Mouse (Mus musculus) liver, embryonic 11.5 days (tissue): ENCODE measurements around the gene Clic3. TPM values are rescaled to one million over a fixed set of nuclear protein-coding genes. Genes with fewer than 3 reads are reported as not detected.
A peak's percentile ranks its signal among the peaks of the same experiment; 100 is the strongest.

Experiments
- ATAC-seq: fragments of 200-750 bp; cut with Nextera tagmentation; replicated peaks from 2 replicates; pipeline ENCODE4 v1.8.0; 2017; ENCODE audit warnings: moderate number of reproducible peaks, mild to moderate bottlenecking, moderate TSS enrichment, moderate library complexity; ENCODE audit not compliant: low FRiP score
- DNase-seq: peaks from one replicate; pipeline ENCODE4 v3.0.0-alpha.2; 2017; ENCODE audit warnings: low spot score
- H3K27ac ChIP-seq: fragments of 300-500 bp; sonication (generic); 2 replicates; pipeline ENCODE4 v1.5.1; 2014; ENCODE audit warnings: mild to moderate bottlenecking, low read depth, low read length, control low read depth
- H3K27me3 ChIP-seq: fragments of 300-500 bp; sonication (generic); replicated peaks from 2 replicates; pipeline ENCODE4 v1.6.1; 2014; ENCODE audit warnings: low read length, mixed read lengths; ENCODE audit not compliant: control insufficient read depth, insufficient read depth
- H3K36me3 ChIP-seq: fragments of 300-500 bp; sonication (generic); 2 replicates; pipeline ENCODE4 v1.6.1; 2014; ENCODE audit warnings: mild to moderate bottlenecking, low read length, moderate library complexity, mixed read lengths; ENCODE audit not compliant: control insufficient read depth, insufficient read depth
- H3K4me1 ChIP-seq: fragments of 300-500 bp; sonication (generic); replicated peaks from 2 replicates; pipeline ENCODE4 v1.6.1; 2014; ENCODE audit warnings: low read length, mixed read lengths; ENCODE audit not compliant: control insufficient read depth, insufficient read depth
- H3K4me2 ChIP-seq: fragments of 300-500 bp; sonication (generic); 2 replicates; pipeline ENCODE4 v1.6.1; 2014; ENCODE audit warnings: mild to moderate bottlenecking, control low read depth, moderate library complexity
- H3K4me3 ChIP-seq: fragments of 300-500 bp; sonication (generic); 2 replicates; pipeline ENCODE4 v1.5.1; 2014; ENCODE audit warnings: low read depth, low read length, control low read depth
- H3K9ac ChIP-seq: fragments of 300-500 bp; sonication (generic); 2 replicates; pipeline ENCODE4 v1.6.1; 2014; ENCODE audit warnings: low read depth, low read length, control low read depth
- H3K9me3 ChIP-seq: fragments of 300-500 bp; sonication (generic); 2 replicates; pipeline ENCODE4 v1.6.1; 2016; ENCODE audit warnings: low read length, inconsistent platforms, mixed read lengths; ENCODE audit not compliant: control insufficient read depth
- WGBS: fragments of 180-500 bp; shearing (Covaris S2); extraction: QIAGEN DNeasy Blood & Tissue Kit; methylation state at CpG from one replicate; pipeline ENCODE4 v1.1.7; 2014; 5-methylcytosine and 5-hydroxymethylcytosine counted together
- polyA plus RNA-seq: library from polyadenylated mRNA; unstranded; fragments of >200 nt; fragmentation: Nextera tagmentation; extraction: Ambion mirVana; gene quantifications from 2 replicates; pipeline ENCODE4 v1.2.1, GENCODE M21; 2014

Clic3 gene
- polyA plus RNA-seq, 1 experiment from 2014 or later, result not detected

DNA sequence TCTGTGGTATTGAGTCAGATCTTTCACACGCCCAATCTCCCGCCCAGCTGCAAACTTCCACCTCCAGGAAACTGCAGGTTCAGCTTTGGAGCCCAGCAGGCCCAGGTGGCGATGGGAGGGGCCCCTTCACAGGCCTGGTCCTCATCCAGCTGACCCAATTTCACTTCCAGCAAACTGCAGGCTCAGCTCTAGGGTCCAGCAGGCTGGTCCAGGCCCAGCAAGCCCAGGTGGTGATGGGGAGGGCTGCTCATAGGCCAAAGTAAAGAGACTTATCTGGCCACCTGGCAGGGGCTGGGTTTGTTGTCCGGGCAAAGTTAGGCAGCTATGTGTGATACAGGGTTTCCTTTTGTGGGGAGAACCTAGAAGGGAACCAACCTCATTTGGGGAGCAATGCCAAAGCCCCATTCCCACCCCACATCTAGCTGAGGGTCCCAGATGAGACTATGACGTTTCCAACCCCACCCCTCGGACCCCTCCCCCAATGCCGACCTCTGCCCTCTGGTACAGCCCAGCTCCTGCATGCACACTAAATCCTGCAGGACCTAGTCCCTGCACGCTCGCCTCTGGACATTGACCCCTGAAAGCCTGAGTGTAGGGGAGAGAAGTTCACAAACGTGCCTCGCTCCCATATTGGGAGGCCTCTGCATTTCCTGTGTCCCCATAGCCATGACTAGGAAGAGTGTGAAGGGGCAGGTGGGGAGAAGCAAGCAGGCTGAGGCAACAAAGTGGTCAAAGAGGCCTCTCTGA lies 28.4 kb downstream of the Clic3 start:
- Histone ChIP-seq H3K36me3 (no peaks in the 10 kb centered on the region), H3K4me3 (no peak overlapping the region), H3K4me1 (0 out of 2 replicates have a peak, but pooled peaks cover 3% of the 10 kb centered on the region), H3K4me2 (no peak overlapping the region; the same call in 1 of the 2 replicates), H3K27me3 (no peaks in the 10 kb centered on the region; the same call in 1 of the 2 replicates), H3K9me3 (no peaks in the 10 kb centered on the region), H3K27ac (peak overlapping the region; percentile 56), H3K9ac (no peak overlapping the region)
- ATAC-seq (peak; percentile 63), DNase-seq (no peak)
- 58% methylated on average over 11 of the region's 11 CpGs for WGBS

DNA sequence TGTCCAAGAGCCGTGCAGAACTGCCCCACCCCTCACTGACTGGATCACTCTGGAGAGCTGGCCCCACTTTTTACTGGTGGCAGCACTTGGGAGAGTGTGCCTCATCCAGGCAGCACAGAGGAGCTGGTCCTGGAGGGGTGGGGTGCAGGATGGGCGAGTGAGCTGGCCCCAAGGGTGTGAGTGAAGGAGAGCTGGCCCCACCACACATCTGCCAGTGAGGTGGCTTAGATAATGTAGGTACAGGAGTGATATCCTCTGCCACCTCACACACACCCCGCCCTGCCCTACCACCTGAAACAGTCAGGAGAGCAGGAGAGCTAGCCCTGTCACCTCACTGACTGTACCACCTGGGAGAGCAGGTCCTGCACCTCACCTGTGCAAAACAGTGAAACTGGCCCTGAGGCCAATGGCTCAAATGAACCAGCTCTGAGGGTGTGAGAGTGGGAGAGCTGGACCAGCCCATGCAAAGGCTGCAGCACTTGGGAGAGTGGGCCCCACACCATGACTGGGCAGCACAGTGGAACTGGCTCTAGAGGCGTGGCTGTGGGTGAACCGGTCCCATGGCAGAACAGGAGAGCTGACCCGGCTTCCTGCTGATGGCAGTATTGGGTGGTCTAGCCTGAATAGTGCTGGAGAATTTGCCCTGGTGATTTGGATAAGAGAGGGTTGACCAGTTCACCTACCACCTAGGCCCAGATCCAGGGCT lies 31.5 kb downstream of the Clic3 start:
- Histone ChIP-seq H3K27me3 (no peaks in the 10 kb centered on the region), H3K36me3 (no peaks in the 10 kb centered on the region), H3K9me3 (no peaks in the 10 kb centered on the region), H3K4me1 (0 out of 2 replicates have a peak, but pooled peaks cover 3% of the 10 kb centered on the region), H3K4me3 (no peak overlapping the region), H3K4me2 (no peak overlapping the region), H3K27ac (no peak overlapping the region), H3K9ac (no peak overlapping the region)
- 59% methylated on average over 6 of the region's 6 CpGs for WGBS
- DNase-seq, result no peak
- no peak for ATAC-seq

DNA sequence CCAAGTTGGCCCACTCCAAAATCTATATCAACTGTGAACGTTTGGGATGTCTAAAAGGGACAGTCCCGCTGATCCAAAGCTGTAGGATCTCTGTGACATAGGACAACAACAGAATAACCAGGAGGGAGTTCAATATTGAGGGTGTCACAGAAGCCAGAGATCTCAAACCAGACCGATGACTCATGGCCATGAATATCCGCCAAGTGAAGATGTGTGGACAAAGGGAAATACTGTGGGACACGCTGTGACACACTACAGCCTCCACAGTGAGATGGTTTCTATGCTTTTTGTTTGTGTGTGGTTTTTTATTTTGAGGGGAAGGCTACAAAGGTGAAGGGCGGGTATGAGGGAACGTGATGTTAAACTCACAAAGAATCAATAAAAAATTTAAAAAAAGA lies 32.0 kb downstream of the Clic3 start:
- Histone ChIP-seq H3K27ac (no peak overlapping the region), H3K9ac (no peak overlapping the region), H3K4me1 (0 out of 2 replicates have a peak, but pooled peaks cover 3% of the 10 kb centered on the region), H3K9me3 (no peaks in the 10 kb centered on the region), H3K36me3 (no peaks in the 10 kb centered on the region), H3K27me3 (no peaks in the 10 kb centered on the region), H3K4me2 (no peak overlapping the region), H3K4me3 (no peak overlapping the region)
- no peak for ATAC-seq
- DNase-seq, result no peak
- 72% methylated on average over 7 of the region's 7 CpGs for WGBS

GRCm38 (mm10) chr2:25492988-25493387 lies 36.4 kb downstream of the Clic3 start:
- no peak overlapping the region for H3K27ac ChIP-seq
- WGBS, result 67% methylated on average over 5 of the region's 5 CpGs
- no peak overlapping the region for H3K4me3 ChIP-seq
- H3K27me3 ChIP-seq, result no peaks in the 10 kb centered on the region
- H3K36me3 ChIP-seq, result no peaks in the 10 kb centered on the region
- no peaks in the 10 kb centered on the region for H3K9me3 ChIP-seq
- H3K9ac ChIP-seq, result no peak overlapping the region
- peaks cover 4% of the 10 kb centered on the region; the same call in 1 of the 2 replicates for H3K4me1 ChIP-seq
- H3K4me2 ChIP-seq, result no peak overlapping the region
- no peak for DNase-seq
- no peak for ATAC-seq

- Histone ChIP-seq H3K27me3 (no peaks in the 10 kb centered on the region), H3K4me1 (peaks cover 4% of the 10 kb centered on the region; the same call in 1 of the 2 replicates), H3K4me3 (no peak within 1 kb of the TSS), H3K9me3 (no peaks in the 10 kb centered on the region), H3K27ac (no peak within 1 kb of the TSS), H3K36me3 (no peaks in the 10 kb centered on the region), H3K4me2 (no peak within 1 kb of the TSS), H3K9ac (no peak within 1 kb of the TSS)
- no peak for ATAC-seq
- no peak for DNase-seq
- 80% methylated on average over 5 of the region's 5 CpGs for WGBS
Observed at GRCm38 (mm10) chr2:25493476-25493961, 36.9 kb downstream of the Clic3 start, which contains the start of gene Lcn12. Gene Lcn12, minus strand, starts transcription at chr2:25493911.

DNA sequence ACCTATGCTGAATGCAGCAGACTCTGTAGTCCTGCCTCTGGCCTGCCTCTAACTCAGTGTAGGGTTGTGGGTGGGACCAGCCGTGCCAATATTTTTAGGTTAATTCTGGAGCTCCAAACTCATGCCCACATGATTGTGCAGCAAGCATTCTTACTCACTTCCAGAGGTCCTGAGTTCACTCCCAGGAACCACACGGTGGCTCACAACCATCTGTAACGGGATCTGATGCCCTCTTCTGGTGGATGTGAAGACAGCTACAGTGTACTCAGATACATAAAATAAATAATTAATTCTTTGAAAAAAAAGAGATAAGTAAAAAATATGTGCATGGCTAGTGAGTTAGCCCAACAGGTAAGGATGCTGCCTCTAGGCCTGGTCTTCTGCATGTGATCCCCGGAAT lies 39.8 kb downstream of the Clic3 start:
- H3K4me2 ChIP-seq, result no peak overlapping the region
- DNase-seq (no peak), ATAC-seq (no peak)
- no peak overlapping the region for H3K4me3 ChIP-seq
- H3K27me3 ChIP-seq, result no peaks in the 10 kb centered on the region
- H3K36me3 ChIP-seq, result no peaks in the 10 kb centered on the region
- no peak overlapping the region for H3K27ac ChIP-seq
- no peak overlapping the region for H3K9ac ChIP-seq
- WGBS, result 46% methylated on average over 4 of the region's 4 CpGs
- H3K4me1 ChIP-seq, result peaks cover 10% of the 10 kb centered on the region
- H3K9me3 ChIP-seq, result no peaks in the 10 kb centered on the region

GRCm38 (mm10) chr2:25497846-25498575 lies 41.4 kb downstream of the Clic3 start:
- Histone ChIP-seq H3K9ac (0 out of 2 replicates have a peak overlapping the region, but pooled peaks have one; percentile 2), H3K36me3 (no peaks in the 10 kb centered on the region), H3K4me2 (no peak overlapping the region), H3K9me3 (no peaks in the 10 kb centered on the region), H3K27ac (no peak overlapping the region), H3K4me3 (no peak overlapping the region), H3K4me1 (peaks cover 25% of the 10 kb centered on the region), H3K27me3 (no peaks in the 10 kb centered on the region)
- DNase-seq (no peak), ATAC-seq (no peak)
- 58% methylated on average over 6 of the region's 6 CpGs for WGBS

GRCm38 (mm10) chr2:25498622-25499478 lies 42.2 kb downstream of the Clic3 start:
- ATAC-seq (no peak), DNase-seq (no peak)
- Histone ChIP-seq H3K4me3 (no peak overlapping the region), H3K27me3 (no peaks in the 10 kb centered on the region), H3K4me1 (peaks cover 31% of the 10 kb centered on the region), H3K36me3 (peaks cover 7% of the 10 kb centered on the region; the same call in 1 of the 2 replicates), H3K27ac (no peak overlapping the region), H3K4me2 (no peak overlapping the region), H3K9me3 (no peaks in the 10 kb centered on the region), H3K9ac (no peak overlapping the region)
- 57% methylated on average over 15 of the region's 15 CpGs for WGBS
